Mouse (Mus musculus): ENCODE data around the gene Tnc.

- TF ChIP-seq CTCF (conservative IDR thresholded peaks at IDR 0.05; ENCODE audit: low read length) = no peak
- TF ChIP-seq POU5F1 (IDR thresholded peaks at IDR 0.05; ENCODE audit: borderline replicate concordance, low read length) = no peak
- no peak for TF ChIP-seq NANOG (IDR thresholded peaks at IDR 0.05; ENCODE audit: borderline replicate concordance, low read length)
Observed at GRCm38 (mm10) chr4:64087675-64088074, 40.9 kb upstream of the Tnc start.

Measured in E14TG2a.4 (cell line).